Mouse (Mus musculus): ENCODE data around the gene Clec2d. TPM values are rescaled to one million over a fixed set of nuclear protein-coding genes. Genes with fewer than 3 reads are reported as not detected.
A peak's percentile ranks its signal among the peaks of the same experiment; 100 is the strongest.

Gene Clec2d
- 0.15 TPM in 1 of 2 replicates, not detected in the other for polyA plus RNA-seq (2015; fragmentation: Nextera tagmentation; extraction: Ambion mirVana)

DNA sequence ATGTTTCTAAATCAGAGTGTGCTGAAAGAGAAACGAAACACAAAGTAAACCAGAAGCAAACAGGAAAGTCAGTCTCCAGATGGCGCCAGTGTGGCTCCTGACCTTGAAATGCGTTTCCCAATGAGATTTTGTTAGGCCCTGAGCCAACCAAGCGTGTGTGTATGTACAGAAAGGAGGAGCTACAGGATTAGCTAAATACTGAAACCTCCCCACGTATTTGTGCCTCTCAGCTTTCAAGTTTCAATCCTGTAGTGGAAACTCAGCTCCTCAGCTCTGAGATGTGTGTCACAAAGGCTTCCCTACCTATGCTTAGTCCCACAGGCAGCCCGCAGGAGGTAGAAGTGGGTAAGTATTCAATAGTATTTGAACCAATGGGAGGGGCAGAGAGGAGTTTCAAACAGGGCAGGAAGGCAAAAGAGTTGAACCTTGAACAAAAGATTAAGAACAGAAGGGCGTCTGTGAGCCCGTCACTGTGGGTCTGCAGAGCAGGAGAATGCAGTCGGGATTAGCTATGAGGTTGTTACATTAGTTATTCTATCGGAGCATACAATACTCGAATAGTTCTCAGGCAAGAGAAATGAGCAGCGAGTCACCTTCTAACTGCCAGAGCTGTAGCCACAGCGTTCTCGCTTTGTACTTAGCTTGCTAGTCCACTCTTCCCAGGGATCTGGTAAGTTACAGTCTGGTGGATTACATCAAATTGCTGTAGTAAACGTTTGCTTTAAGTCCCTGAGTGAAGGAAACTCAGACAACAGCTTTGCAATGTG, at the start of gene Clec2d:
Gene Clec2d (plus strand): TSS at position 213 of the 767 bp plus-strand sequence.
- WGBS: 8% methylated on average over 15 of the region's 15 CpGs
- H3K4me2 ChIP-seq (replicated peaks): peak within 1 kb of the TSS; percentile 60
- H3K27me3 ChIP-seq: no peaks in the 10 kb centered on the region
- H3K27ac ChIP-seq: peak within 1 kb of the TSS; percentile 93
- peak within 1 kb of the TSS; percentile 62 for H3K9ac ChIP-seq
- H3K4me3 ChIP-seq: peak within 1 kb of the TSS; percentile 42
- ATAC-seq (ENCODE audit: low FRiP score, low read depth): peak; percentile 86
- peaks cover 6% of the 10 kb centered on the region; the same call in 1 of the 2 replicates for H3K36me3 ChIP-seq
- no peaks in the 10 kb centered on the region for H3K9me3 ChIP-seq
- H3K4me1 ChIP-seq: 0 out of 2 replicates have a peak, but pooled peaks cover 3% of the 10 kb centered on the region

DNA sequence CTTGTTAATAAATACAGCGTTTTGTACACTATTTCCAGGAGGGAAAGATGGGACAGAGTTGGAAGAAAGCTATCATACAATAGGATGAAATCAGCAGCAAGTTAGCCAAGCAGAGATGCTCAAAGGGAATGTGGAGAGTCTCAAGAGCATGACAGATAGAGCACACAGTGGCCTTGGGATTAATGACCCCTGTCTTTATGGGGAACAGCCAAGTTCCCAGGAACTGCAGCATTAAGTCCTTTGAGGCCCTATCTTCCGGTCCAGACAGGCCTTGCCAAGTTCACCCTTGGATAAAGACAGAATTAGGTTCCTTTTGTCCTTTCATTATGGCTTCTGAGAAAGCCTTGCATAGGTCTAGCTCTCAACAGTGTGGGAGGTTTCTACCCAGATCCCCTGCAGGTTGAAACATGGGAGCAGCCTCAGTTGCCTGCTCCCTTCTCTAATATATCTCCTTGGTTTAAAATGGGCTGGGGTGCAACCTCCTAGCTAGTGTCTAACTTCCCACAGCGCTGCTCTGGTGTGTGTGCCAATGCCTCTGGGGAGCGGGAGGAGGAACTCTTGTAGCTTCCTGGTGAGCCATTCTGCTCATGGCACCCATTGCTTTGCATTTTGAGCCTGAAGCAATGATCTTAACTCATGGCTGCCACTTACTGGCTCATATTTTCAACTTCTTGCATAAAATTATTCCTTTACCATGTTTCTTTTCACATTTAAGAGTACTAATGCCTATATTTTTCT, 47.6 kb upstream of the Clec2d start:
- Histone ChIP-seq H3K4me2 (replicated peaks) (no peak overlapping the region), H3K27ac (no peak overlapping the region), H3K27me3 (no peaks in the 10 kb centered on the region), H3K4me3 (no peak overlapping the region), H3K9me3 (no peaks in the 10 kb centered on the region), H3K36me3 (no peaks in the 10 kb centered on the region), H3K9ac (no peak overlapping the region), H3K4me1 (no peaks in the 10 kb centered on the region)
- no peak for ATAC-seq (ENCODE audit: low FRiP score, low read depth)
- 84% methylated on average over 4 of the region's 4 CpGs for WGBS

DNA sequence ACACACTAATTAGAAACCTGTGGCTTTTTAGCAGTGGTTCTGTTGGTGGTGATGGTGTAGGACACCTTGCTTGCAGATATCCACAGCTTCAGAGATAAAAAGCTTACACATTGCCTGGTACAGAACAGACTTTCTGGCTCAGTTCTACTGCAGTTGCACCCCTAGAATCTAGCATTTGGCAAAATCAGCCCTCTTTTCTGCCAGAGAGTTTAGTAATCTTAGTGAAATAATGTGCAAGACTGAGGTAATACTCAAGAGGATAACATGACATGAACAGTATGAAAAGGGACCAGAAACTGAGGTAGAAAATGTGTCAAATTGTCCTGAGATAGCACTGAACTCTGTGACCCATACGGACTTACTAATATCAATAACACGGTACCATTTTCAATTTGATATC, 33.6 kb upstream of the Clec2d start:
- Histone ChIP-seq H3K36me3 (no peaks in the 10 kb centered on the region), H3K4me1 (no peaks in the 10 kb centered on the region), H3K9me3 (no peaks in the 10 kb centered on the region), H3K27ac (no peak overlapping the region), H3K27me3 (no peaks in the 10 kb centered on the region), H3K4me2 (replicated peaks) (no peak overlapping the region), H3K9ac (no peak overlapping the region), H3K4me3 (no peak overlapping the region)
- no peak for ATAC-seq (ENCODE audit: low FRiP score, low read depth)
- 93% methylated on average over 2 of the region's 2 CpGs for WGBS

DNA sequence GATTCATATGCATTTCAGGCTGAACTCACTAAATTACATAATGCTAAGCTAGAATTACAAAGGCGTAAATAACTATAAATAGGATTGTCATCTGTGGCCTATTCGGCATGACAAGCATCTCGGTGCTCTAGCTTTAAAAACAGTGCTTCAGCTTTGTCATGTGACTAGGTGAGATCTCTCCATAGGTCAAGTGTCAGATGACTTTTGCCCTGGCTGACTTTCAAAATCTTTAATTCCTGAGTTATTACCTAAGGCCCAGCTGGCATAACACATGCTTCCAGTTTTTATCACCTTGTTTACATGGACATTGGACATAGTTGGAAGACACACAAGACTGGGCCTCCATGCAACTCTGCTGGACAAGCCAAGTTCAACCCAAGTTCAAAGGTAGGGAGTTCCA, 20.3 kb upstream of the Clec2d start:
- no peak overlapping the region for H3K9ac ChIP-seq
- no peak overlapping the region for H3K4me3 ChIP-seq
- 79% methylated on average over 3 of the region's 3 CpGs for whole genome bisulfite sequencing
- H3K4me1 ChIP-seq: no peaks in the 10 kb centered on the region
- H3K4me2 ChIP-seq (replicated peaks): no peak overlapping the region
- H3K27ac ChIP-seq: no peak overlapping the region
- ATAC-seq (ENCODE audit: low FRiP score, low read depth): no peak
- H3K9me3 ChIP-seq: no peaks in the 10 kb centered on the region
- H3K27me3 ChIP-seq: no peaks in the 10 kb centered on the region
- no peaks in the 10 kb centered on the region for H3K36me3 ChIP-seq

DNA sequence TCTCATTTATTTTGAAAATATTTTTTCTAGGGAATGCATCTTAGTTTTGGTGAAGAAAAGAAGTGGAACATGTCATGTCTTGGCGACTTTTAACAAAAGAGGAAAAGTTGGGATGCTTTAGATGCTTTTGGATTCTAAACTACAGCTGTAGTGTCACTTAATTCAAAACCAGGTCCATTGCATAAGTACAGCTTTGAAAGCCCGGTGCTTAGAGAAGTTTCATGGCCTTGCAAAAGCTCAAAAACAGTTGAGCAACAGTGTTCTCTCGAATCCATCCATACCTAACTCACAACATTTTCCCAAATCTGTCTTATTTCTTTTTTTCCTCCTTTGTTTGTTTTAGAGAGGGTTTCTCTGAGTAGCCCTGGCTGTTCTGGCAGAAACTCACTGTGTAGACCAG, 19.3 kb upstream of the Clec2d start:
- Histone ChIP-seq H3K4me3 (no peak overlapping the region), H3K4me1 (no peaks in the 10 kb centered on the region), H3K9me3 (no peaks in the 10 kb centered on the region), H3K27ac (no peak overlapping the region), H3K4me2 (replicated peaks) (no peak overlapping the region), H3K27me3 (no peaks in the 10 kb centered on the region), H3K9ac (no peak overlapping the region), H3K36me3 (no peaks in the 10 kb centered on the region)
- WGBS: 85% methylated on average over 3 of the region's 3 CpGs
- no peak for ATAC-seq (ENCODE audit: low FRiP score, low read depth)

DNA sequence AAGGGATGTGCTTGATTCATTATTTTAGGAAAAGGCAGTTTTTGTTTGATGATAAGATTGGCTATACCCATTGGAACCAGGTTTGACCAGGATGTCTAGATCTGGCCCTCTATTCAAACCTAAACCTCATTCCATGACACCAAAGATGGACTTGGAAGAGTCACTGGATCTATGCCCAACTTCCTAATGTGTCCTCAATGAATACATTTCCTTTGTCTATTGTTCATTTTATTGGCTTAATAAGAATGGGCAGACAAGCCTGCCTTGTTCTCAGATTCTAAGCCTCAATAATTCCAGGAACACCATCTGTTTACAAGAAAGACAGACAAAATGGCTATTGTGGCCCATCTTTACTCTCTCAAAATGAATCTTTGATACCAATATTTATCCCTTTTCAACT, 18.5 kb upstream of the Clec2d start:
- H3K36me3 ChIP-seq: no peaks in the 10 kb centered on the region
- ATAC-seq (ENCODE audit: low FRiP score, low read depth): no peak
- no peak overlapping the region for H3K9ac ChIP-seq
- H3K4me2 ChIP-seq (replicated peaks): no peak overlapping the region
- no peaks in the 10 kb centered on the region for H3K9me3 ChIP-seq
- H3K4me1 ChIP-seq: no peaks in the 10 kb centered on the region
- H3K27me3 ChIP-seq: no peaks in the 10 kb centered on the region
- H3K4me3 ChIP-seq: no peak overlapping the region
- no peak overlapping the region for H3K27ac ChIP-seq

DNA sequence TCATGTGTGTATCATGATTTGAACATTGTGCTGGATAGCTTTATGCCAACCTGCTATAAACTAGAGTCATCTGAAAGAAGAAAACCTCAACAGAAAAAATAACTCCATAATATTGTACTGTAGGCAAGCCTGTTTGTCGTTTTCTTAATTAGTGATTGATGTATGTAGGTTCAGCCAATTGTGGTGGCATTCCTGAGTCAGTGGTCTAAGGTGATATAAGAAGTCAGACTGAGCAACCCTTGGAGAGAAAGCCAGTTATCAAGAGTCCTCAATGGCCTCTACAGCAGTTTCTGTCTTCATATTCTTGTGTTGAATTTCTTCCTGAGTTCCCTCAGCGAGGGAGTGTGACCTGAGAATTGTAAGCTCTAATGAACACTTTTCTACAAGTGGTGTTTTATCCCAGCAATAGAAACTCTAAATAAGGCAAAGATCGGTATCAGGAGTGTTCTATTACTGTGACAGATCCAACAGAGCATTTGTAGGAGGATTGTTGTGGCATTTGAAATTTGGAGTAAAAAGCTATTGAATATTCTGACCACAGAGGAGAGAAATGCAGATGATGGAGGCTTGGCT, 17.7 kb upstream of the Clec2d start:
- no peak overlapping the region for H3K4me2 ChIP-seq (replicated peaks)
- no peak overlapping the region for H3K4me3 ChIP-seq
- H3K4me1 ChIP-seq: no peaks in the 10 kb centered on the region
- no peak overlapping the region for H3K27ac ChIP-seq
- no peak overlapping the region for H3K9ac ChIP-seq
- H3K9me3 ChIP-seq: no peaks in the 10 kb centered on the region
- no peak for ATAC-seq (ENCODE audit: low FRiP score, low read depth)
- no peaks in the 10 kb centered on the region for H3K36me3 ChIP-seq
- WGBS: 82% methylated on average over 3 of the region's 3 CpGs
- H3K27me3 ChIP-seq: no peaks in the 10 kb centered on the region

DNA sequence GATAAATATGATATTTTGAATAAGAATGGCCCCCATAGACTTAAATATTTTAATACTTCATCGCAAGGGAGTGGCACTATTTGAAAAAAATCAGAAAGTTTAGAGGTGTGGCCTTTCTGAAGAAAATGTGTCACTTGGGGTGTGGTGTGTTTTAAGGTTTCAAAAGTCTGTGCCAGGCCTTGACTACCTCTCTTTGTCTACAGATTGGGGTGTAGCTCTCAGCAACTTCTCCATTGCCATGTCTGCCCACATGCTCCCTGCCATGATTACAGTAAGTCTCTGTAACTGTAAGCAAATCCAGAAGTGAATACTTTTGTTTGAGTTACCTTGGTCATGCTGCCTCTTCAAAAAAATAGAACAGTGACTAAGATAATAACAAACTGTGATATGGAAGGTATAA, 16.8 kb upstream of the Clec2d start:
- Histone ChIP-seq H3K4me2 (replicated peaks) (no peak overlapping the region), H3K27me3 (no peaks in the 10 kb centered on the region), H3K4me1 (no peaks in the 10 kb centered on the region), H3K4me3 (no peak overlapping the region), H3K9ac (no peak overlapping the region), H3K9me3 (no peaks in the 10 kb centered on the region), H3K36me3 (no peaks in the 10 kb centered on the region), H3K27ac (no peak overlapping the region)
- WGBS: 87% methylated on average over 1 of the region's 1 CpGs
- ATAC-seq (ENCODE audit: low FRiP score, low read depth): no peak

DNA sequence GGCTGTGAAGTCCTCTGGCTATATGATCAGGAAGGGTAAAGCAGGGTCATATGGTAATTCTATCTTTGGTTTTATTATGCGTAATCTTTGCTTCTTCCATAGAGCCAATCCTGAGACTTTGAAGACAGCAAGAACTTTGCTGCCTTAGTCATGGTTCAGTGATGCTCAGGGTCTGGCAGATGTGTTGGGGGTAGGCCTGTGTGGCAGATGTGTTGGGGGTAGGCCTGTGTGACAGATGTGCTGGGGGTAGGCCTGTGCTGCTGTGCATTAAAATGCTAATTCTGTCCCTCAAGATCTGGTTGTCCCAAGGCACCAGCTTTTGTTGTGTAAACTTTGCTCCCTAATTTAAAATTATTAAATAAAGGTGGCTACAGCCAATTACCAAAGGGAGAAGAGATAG, 9.5 kb upstream of the Clec2d start:
- 77% methylated on average over 1 of the region's 1 CpGs for WGBS
- Histone ChIP-seq H3K9me3 (no peaks in the 10 kb centered on the region), H3K4me1 (no peaks in the 10 kb centered on the region), H3K9ac (no peak overlapping the region), H3K4me3 (no peak overlapping the region), H3K36me3 (no peaks in the 10 kb centered on the region), H3K4me2 (replicated peaks) (no peak overlapping the region), H3K27ac (no peak overlapping the region), H3K27me3 (no peaks in the 10 kb centered on the region)
- no peak for ATAC-seq (ENCODE audit: low FRiP score, low read depth)

DNA sequence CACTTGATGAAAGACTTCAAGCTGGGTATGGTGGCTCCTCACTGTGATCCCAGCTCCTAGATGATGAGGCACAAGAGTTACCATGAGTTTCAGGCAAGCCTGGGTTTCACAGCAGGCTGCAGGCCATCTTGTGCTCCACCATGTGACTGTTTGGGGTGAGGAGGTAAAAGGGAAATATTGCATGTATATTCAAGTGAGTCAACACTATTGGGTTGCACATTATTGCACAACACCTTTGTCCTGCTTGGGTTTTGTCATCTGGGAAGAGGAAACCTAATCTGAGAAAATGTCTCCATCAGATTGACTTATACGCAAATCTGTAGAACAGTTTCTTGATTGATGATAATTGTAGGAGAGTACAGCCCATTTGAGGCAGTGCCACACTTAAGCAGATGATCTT, 8.7 kb upstream of the Clec2d start:
- WGBS: 95% methylated on average over 1 of the region's 1 CpGs

DNA sequence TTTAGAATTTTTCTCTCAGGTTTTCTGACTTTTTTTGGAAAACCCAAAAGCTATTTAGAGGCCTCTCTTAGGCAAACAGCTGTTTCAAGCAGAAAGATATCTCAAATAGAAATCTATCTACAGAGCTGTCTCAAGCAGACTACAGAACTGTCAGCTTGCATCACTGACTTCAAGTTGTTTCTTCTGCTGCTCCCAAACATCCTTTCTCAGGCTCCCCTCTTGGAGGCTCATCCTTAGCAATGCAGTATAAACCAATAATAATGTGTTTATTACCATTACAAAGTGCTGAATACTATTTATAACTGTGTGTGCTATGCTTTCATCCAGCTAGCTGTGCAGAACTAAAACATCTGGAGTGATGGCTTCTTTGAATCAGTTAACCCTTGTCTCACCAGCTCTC, 5.6 kb upstream of the Clec2d start:
- Histone ChIP-seq H3K27me3 (no peaks in the 10 kb centered on the region), H3K4me3 (no peak overlapping the region), H3K36me3 (no peaks in the 10 kb centered on the region), H3K4me2 (replicated peaks) (no peak overlapping the region), H3K27ac (no peak overlapping the region), H3K9me3 (no peaks in the 10 kb centered on the region), H3K9ac (no peak overlapping the region), H3K4me1 (no peaks in the 10 kb centered on the region)
- ATAC-seq (ENCODE audit: low FRiP score, low read depth): no peak

More for the DNA sequence above, 8.7 kb upstream of the Clec2d start:
- Histone ChIP-seq H3K4me3 (no peak overlapping the region), H3K4me1 (no peaks in the 10 kb centered on the region), H3K36me3 (no peaks in the 10 kb centered on the region), H3K27me3 (no peaks in the 10 kb centered on the region), H3K27ac (no peak overlapping the region), H3K9ac (no peak overlapping the region), H3K4me2 (replicated peaks) (no peak overlapping the region), H3K9me3 (no peaks in the 10 kb centered on the region)
- no peak for ATAC-seq (ENCODE audit: low FRiP score, low read depth)

DNA sequence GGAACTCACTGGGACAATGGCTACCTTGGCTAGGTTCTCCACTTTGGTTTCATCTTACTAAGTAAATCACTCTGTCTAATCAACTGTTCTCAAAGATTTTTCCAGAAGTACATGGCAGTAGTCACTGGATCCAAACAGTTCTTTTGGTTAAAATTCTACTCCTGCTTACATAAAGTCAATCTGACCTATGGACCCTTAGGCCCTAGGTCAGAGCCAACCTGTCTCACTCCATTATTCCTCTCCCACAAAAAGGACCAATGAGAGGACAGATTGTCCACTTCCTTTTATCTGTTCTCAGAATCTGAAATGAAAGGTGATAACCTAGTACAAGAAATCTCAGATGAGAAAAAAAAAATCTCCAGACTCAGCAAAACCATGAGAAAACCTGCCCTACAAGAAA, 4.8 kb upstream of the Clec2d start:
- H3K27me3 ChIP-seq: no peaks in the 10 kb centered on the region
- H3K4me3 ChIP-seq: no peak overlapping the region
- no peak overlapping the region for H3K4me2 ChIP-seq (replicated peaks)
- H3K27ac ChIP-seq: no peak overlapping the region
- H3K36me3 ChIP-seq: no peaks in the 10 kb centered on the region
- H3K9me3 ChIP-seq: no peaks in the 10 kb centered on the region
- no peak for ATAC-seq (ENCODE audit: low FRiP score, low read depth)
- H3K9ac ChIP-seq: no peak overlapping the region
- H3K4me1 ChIP-seq: no peaks in the 10 kb centered on the region

All from limb, embryonic 13.5 days (tissue).